Mouse (Mus musculus) brain, embryonic 14.5 days (tissue): ENCODE measurements around the gene Bcl10.

Experiments used
- CTCF ChIP-seq: fragments of 200-500 bp; IDR thresholded peaks from 2 replicates; pipeline ENCODE4 v1.5.1; 2012; ENCODE audit warnings: inconsistent platforms, mild to moderate bottlenecking, moderate library complexity, borderline replicate concordance; ENCODE audit not compliant: insufficient read depth, insufficient read length; ENCODE audit errors: extremely low read depth
- POLR2A ChIP-seq: fragments of 200-500 bp; IDR thresholded peaks from 2 replicates; pipeline ENCODE4 v1.6.1; 2012; ENCODE audit warnings: mild to moderate bottlenecking, inconsistent platforms, borderline replicate concordance; ENCODE audit not compliant: poor library complexity, insufficient read depth, insufficient read length, severe bottlenecking; ENCODE audit errors: extremely low read depth

- TF ChIP-seq POLR2A = no peak
- no peak for TF ChIP-seq CTCF
These were observed 367 bp downstream of the Bcl10 start for GRCm38 (mm10) chr3:145922971-145923370.
